Mouse (Mus musculus): ENCODE measurements around the gene Fcgrt.
"Not testable (repeated sequence)": the region's sequence is repeated elsewhere in the genome, so short reads cannot be mapped to it uniquely, and the experiment has no call there.

Gene Fcgrt

DNA sequence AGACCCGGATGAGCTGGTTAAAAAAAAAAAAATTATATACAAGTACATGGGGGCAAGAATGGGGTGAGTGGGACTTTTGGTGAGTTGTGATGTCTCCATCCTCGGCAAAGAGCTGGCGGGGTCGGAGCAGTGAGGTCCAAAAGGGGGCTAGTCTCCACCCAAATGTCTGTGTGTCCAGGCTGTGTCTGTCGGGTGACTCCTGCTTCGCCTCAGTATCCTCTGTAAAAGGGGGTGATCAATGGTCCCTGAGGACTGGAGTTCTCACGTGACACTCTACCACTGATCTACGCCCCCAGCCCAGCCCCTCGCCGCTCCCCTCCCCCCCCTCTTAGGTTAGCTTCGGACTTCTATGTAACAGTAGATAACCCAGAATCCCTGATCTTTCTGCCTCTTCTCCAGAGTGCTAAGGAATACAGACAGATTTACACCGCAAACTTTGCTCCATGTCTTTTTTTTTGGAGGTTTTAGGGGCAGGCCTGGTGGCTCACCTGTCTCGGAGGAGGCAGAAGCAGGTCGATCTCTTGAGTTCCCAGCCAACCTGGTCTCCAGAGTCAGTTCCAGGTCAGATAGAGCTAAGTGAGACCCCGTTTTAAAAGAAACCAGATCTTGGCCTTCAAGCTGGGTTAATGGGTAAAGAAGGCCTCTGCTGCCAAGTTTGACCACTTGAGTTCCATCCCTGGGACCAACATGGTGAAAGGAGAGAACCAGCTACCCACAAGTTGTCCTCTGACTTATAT, 26.3 kb upstream of the Fcgrt start:
- no peak for DNase-seq (ENCODE audit: low spot score)

DNA sequence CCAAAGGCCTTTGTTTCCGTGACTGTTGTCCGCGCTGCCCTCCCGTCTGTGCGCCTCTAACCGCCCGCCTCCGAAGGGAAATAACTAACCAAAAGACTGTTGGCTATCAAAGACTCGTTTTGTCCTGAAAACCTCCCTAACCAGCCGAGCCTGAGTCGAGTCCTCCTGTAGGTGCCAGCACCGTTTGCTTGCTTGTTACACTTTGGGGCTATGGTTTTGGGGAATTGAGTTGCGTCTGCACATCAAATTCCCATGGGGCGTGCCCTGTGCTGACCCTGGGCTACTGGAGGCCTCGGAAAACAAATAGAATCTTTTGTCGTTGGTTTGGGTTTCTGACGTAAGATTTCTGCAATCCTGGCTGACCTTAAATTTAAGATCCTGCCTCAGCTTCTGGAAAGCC, 25.7 kb upstream of the Fcgrt start:
- no peak for DNase-seq (ENCODE audit: low spot score)

DNA sequence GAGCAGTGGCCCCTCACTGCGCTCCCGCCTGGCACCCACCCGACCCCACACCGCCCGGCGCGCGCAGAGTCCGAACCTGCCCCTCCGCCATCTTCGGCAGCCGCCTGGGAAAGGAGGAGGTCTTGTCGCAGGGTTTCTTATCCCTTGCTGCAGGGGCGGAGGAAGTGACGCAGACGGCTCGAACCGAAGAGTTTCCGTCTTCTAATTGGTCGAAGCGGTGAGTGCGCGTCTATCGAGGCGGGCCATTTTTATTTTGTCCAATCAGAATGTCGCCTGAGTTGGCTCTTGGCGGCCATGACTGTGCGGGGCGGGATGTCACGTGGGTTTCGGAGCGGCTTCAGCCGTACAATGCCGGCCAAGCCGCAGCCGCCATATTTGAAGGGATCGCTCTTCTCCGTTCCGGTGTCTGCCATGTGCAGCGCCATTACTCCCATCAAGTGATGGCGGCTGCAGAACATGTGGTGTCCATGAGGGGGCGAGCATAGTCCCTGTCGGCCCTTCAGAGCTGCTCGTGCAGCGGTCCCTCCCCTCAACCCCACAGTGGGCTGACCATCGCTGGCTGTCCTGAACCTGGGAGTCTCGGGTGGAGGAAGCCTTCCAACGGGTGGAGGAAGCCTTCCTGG, 25.1 kb upstream of the Fcgrt start, which contains the start of gene Rpl13a:
TSS of gene Rpl13a (minus strand) at position 138 of the 623 bp plus-strand sequence.
- peak; percentile 97 for DNase-seq (ENCODE audit: low spot score)

DNA sequence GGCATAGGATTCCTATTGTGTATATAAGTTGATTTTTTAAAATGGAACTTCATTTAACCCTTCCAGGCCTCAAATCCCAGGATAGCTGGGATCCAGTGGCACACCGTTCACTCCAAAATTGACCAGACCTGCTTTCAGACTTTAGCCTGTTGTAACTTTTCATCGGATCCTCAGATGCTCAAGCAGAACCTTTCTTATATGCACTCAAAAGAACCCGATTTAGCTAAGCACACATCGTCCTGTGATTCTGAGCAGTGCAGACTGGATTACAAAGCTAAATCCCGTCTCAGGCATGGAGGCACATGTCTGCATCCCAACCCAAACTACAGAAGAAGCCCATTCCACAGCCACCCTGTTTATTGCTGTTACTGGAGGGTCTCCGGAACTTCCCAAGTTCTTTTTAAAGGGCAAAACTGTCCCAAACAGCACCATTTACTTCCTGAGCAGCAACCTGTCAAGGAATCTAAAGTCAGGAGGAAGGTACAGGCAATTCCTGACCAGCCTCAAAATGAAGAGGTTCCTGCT, 24.1 kb upstream of the Fcgrt start:
- no peak for DNase-seq (ENCODE audit: low spot score)

DNA sequence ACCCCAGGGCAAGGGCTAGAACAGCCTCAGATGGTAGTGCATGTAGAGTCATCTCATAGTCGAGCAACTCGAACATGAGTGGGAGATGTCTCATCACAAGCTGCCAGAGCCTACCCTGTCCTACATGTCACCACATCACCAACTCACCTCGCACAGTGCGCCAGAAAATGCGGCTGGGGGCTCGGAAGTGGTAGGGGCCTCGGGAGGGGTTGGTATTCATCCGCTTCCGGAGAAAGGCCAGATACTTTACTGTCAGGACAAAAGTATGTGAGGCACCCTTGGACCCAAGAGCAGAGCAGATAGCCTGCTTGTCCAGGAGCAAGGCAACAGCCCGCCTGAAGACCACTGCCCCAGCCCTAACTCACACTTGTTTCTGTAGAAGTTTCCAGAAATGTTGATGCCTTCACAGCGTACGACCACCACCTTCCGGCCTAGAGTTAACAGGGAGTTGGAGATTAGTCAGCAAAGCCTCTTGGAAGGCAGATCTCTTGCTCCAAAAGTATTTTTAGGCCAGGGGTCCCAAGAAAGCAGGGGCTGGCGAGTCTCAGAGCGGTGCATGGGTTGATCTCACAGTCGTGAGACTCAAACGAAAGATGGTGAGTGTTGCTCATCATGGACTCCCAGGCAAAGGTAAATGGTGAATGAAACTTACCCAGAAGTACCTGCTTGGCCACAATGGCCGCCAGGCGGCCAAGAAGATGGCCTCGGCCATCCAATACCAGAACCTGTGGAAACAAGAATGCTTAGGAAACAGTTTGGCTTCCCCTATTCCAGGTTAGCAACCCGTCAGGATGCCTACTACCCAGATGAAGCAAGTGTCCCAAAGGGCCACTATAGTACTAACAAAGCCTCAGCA, 23.4 kb upstream of the Fcgrt start:
- DNase-seq (ENCODE audit: low spot score): no peak

DNA sequence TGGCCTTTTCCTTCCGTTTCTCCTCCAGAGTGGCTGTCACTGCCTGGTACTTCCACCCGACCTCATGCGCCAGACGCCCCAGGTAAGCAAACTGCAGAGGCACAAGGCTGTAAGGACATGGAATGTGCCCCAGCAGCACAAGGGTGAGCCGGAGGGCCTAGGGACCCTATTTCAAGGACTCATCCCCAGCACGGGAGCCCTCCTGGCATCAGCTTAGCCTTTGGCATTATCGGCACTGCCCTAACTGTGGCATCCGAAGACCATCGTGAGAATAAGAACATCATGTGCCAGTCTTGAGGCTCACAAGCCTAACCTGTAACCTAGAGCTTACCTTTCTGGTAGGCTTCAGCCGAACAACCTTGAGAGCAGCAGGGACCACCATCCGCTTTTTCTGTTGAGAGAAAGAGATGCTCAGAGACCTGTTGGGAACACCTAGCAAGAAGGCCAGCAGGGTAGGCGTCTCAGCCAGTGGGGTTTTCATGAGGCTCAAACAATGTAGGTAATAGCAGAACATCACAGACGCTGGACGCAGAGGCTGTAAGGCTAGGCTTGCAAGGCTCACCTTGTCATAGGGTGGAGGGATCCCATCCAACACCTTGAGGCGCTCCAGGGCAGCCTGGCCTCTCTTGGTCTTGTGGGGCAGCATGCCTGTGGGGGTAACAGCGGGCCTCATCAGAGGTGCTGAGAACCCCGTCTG, 22.6 kb upstream of the Fcgrt start:
- no peak for DNase-seq (ENCODE audit: low spot score)

DNA sequence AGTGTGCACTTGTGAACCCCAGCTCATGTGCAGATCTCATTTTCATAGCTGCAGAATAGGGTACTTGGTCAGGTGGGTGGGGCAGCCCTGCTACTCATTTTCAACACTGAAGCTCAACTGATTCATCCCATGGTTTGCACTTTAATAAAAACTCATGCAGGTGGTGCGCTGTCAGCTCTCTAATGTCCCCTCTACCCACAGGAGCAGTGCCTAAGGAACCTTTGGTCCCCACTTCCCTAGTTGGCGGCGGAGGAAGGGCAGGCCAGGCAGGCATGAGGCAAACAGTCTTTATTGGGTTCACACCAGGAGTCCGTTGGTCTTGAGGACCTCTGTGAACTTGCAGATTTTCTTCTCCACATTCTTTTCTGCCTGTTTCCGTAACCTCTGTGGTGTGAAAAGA, 22.0 kb upstream of the Fcgrt start:
- not testable (repeated sequence) for DNase-seq (ENCODE audit: low spot score)

DNA sequence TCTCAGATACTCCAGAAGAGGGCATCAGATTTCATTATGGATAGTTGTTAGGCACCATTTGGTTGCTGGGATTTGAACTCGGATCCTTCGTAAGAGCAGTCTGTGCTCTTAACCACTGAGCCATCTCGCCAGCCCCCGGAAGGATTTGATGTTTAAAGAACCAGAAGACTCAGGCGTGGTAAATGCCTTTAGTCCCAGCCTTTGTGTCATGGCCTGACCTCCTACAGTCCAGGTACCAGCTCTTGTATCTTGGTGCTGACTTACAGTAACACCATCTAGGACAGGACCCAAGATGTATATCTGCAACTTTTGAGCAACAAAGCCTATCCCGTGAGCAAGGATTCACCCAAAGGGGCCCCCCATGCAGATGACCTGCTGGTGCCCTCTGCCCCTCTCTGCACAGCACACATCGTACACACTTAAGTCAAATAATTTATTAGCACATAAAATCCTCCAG, 21.5 kb upstream of the Fcgrt start:
- DNase-seq (ENCODE audit: low spot score): no peak

DNA sequence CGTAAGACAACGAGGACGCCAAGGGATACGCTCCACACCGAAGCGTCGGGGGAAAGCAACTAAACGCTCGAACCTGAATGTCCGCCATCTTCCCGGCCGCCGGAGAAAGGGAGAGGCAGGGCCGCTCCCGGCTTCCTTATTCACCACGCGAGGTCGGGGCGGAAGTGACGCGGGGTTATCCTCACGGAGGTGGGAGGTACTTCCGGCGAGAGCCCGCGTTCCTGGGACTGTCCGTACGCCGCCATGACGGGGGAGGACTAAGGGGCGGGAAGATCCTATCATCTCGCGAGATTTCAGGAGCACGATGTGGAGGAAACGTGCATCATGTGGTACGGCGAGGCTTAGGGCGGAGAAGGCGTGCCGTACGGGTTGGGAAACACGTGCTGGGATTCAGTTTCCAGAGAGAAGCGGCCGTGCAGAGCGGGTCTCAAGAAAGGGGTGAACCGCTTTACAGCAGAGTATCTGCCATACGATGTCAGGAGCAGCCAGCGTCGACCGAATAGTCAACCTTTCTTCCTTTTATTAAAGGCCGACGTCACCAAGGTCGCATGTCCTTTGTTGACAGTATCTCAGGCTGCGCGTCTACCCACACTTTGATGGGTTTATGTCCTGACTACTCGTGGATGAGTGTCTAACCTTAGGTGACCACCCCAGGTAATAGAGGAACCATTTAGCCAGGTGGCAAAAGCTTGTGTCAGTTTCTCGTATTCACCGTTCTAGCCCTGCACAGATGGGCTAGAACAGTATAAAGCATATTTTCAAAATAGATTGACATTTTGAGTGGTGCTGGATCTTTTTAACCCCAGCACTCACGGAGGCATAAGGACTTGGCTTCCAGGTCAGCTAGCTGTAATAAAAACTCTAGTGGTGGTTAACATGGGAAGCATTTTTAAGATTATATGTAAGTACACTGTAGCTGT, 20.8 kb upstream of the Fcgrt start, which contains the start of gene Rps11:
TSS of gene Rps11 (minus strand) at position 216 of the 920 bp plus-strand sequence.
- peak; percentile 97 for DNase-seq (ENCODE audit: low spot score)

DNA sequence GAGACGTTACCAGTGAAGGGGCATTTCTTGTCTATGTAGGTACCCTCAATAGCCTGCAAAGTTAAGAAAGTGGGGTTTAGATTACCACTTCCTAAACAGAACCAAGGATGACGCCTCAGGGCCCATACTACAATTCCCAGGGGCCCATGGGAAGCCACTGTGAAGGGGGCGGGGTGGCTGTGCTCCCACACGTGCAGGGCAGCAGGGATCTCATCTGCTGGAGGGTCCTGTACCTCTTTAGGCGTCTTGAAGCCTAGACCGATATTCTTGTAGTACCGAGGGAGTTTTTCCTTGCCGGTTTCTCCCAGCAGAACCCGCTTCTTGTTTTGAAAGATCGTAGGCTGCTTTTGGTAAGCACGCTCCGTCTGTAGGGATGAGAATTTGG, 19.5 kb upstream of the Fcgrt start:
- no peak for DNase-seq (ENCODE audit: low spot score)

DNA sequence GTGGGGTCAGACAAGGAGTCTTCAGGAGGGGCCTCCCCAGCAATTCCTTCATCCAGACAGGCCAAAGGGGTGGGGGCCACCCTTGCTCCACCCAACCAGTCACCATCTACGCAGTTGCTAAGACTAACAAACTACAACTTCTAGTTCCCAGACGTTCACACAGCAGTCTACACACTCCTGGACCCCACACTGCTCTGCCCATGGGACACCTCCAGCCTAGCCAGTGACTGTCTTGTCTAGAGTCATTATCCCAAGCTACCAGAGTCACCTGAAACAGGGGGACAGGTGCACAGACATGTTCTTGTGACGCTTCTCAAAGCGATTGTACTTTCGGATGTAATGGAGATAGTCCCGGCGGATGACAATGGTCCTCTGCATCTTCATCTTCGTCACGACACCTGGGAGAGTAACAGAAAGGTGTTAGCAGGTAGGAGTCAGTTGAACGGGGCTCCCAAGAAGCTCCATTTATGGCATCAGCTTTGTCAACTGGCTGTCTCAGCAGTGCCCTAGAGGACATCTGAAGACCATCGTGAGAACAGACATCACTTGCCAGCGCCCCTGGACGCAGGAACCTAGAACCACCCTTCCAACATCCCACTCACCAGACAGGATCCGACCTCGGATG, 19.0 kb upstream of the Fcgrt start:
- DNase-seq (ENCODE audit: low spot score): no peak

DNA sequence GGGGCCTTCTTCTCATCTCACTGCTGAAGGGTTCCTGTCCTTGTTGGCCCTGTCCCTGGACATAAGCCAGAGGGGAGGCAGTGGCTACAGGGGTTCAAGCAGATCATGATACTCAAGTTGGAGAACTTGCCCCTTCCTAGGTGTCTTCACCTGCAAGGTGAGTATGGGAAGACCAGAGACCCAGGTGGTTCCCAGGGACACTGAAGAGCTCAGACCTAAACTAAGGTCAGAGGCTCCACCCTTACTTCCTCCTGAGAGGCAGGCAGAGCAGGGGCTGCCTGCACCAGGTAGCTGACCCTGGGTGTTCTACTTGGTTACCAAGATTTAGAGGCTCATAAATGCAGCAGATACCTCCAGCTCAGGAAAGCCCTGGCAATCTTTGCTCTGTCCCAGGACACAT, 18.3 kb upstream of the Fcgrt start:
- no peak for DNase-seq (ENCODE audit: low spot score)

DNA sequence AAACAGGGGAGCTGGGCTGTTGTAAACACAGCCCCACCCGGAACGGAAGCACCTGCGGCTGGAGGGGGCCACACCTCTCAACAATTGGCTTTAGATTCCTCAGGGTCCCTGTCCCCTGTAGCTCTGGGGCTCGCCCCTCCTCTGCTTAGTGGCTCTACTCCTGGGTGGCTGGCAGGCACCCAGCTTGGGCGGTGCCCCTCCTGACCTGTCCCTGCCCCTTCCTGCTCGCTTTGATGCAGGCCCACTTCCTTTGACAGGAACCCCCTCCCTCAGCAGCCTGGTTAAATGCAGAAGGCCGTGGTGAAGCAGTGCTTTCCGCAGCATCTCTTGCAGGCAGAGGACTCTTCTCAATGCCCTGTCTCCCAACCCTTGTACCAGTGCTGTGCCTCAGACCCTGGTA, 17.8 kb upstream of the Fcgrt start:
- DNase-seq (ENCODE audit: low spot score): no peak

DNA sequence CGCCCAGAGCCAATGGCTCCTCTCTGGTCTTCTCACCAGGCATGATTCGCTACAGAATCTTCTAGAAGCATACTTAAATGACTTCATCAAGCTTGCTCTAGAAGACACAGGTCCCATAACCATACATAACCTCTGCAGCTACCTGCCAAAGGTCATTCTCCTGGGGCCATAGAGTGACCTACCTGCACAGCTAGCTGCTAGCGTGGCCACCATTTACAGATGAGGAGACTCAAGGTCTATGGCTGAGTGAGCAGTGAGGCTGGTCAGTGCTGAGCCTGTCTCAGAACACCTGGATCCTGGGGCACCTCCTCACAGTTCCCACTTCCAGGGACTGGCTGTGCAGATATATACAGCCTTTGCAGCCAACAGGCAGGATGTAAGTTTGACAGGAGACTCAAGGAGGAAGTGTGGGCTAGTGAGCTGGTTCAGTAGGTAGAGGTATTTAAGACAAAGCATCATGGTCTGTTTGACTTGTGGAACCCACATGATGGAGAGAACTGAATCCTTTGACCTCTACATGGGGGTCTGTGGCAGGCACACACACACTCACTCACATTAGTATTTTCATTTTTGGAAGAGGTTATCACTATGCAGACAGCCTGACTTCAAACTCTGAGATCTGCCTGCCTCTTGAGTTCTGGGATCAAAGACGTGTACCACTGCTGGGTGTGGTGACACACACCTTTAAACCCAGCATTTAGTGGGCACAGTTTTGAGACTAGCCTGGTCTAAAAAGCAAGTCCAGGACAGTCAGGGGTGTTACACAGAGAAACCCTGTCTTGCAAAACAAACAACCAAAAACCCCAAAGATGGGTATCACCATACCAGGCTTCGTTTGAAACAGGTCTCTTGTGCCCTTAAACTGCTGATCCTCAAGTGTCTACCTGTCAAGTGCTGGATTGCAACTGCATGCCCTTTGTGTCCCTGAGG, 16.4 kb upstream of the Fcgrt start:
- no peak for DNase-seq (ENCODE audit: low spot score)

DNA sequence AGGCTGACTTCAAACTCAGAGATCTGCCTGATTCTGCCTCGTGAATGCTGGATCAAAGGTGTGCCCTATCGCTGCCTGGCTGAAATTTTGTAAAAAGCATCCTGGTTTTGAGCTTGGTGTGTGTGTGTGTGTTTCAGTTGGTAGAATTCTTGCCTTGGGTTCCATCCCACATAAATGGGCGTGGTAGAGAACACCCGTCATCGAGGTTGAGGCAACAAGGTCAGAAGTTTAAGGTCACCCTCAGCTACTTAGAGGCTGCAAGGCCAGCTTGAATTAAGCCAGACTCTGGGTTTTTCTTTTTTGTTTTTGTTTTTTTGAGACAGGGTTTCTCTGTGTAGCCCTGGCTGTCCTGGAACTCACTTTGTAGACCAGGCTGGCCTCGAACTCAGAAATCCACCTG, 14.7 kb upstream of the Fcgrt start:
- DNase-seq (ENCODE audit: low spot score): no peak

DNA sequence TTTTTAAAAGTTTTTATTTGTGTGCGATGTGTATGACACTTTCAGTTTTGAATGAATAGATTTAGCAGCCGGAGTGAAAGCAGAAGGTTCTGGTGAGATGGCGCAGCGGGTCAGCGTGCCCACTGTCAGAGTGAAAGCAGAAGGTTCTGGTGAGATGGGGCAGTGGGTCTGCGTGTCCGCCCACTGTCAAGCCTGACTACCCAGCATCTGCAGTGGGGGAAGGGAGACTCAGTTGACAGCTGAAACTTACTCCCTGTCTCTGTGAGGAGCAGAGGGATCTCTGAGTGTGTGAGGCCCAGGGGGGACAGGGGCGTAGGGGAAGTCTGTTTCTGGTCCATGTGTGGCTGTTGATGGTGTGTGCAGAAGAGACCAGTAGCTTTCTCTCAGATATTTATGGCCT, 13.9 kb upstream of the Fcgrt start:
- DNase-seq (ENCODE audit: low spot score): no peak

DNA sequence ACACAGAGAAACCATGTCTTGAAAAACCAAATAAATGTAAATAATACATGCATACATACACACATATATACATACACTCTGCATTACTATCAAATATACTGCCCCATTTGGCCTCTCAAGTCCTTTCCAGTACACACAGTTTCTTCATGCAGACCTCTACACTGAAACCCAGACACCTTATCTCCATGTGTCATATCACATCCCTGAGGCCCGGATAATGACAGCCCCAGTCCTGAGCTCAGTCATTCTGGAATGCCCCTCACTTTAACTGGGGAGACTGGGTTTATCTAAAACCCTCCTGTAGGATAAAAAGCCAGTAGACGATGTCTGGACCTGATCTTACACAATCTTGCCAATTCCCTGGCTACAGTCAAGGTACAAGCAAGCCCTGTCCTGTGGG, 9.8 kb upstream of the Fcgrt start:
- DNase-seq (ENCODE audit: low spot score): no peak

DNA sequence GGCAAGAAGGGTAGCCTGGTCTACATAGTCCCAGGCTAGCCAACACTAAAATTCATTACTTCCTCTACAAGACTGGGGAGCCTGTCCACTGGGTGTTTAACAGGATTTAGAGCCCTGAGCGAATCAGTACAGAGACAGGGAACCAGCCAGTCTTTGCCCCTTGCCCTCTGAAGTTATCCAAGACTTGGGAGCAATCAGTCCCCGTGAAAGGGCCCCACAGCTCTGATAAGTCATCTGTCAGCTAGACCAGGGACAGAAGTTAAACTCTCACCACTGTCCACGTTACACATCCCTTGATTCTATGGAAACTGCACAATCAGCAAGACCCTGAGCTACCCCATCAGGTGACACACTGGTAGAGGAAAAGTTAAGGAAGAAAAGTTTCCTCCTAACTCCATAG, 8.9 kb upstream of the Fcgrt start:
- DNase-seq (ENCODE audit: low spot score): no peak

DNA sequence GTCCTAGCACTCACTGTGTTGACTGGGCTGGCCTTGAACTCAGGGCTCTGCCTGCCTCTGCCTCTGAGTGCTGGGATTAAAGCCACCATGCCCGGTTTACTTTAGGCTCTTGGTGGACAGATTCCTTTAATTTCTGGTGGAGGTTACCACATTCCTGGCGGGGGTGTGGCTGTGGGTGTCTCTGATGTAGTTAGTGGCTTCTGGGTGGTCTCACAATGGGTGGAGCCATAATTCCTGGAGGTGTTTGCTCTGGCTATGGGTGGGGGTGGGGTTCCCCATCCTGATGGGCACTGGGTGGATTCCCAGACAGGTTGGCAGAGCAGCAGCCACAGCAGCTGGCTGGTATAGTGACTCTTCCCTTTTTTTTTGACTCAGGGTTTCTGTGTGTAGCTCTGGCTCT, 8.3 kb upstream of the Fcgrt start:
- no peak for DNase-seq (ENCODE audit: low spot score)

Data from ovary, postnatal 36 days (tissue).